Mouse (Mus musculus): Measurements from ENCODE around the gene Etnk2. TPM values are rescaled to one million over a fixed set of nuclear protein-coding genes. Genes with fewer than 3 reads are reported as not detected.

Gene Etnk2
- polyA plus RNA-seq, 1 experiment, result 0.18 TPM

GRCm38 (mm10) chr1:133323333-133323732, 40.0 kb upstream of the Etnk2 start:
- Histone ChIP-seq H3K4me3 (ENCODE audit: control insufficient read depth, insufficient read depth, low read length) (no peak overlapping the region), H3K36me3 (ENCODE audit: control insufficient read depth, insufficient read depth, low read length) (no peaks in the 10 kb centered on the region), H3K27me3 (ENCODE audit: control insufficient read depth, insufficient read depth, low read length) (no peaks in the 10 kb centered on the region), H3K4me1 (replicated peaks; ENCODE audit: control insufficient read depth, insufficient read depth, low read length) (no peaks in the 10 kb centered on the region), H3K27ac (ENCODE audit: control insufficient read depth, insufficient read depth, low read length) (no peak overlapping the region)
- 50% methylated on average over 5 of the region's 5 CpGs for WGBS
- DNase-seq, result no peak
- no peak for TF ChIP-seq POLR2A (IDR thresholded peaks at IDR 0.05; ENCODE audit: control insufficient read depth, extremely low read depth, insufficient read depth, low read length, poor library complexity)
- no peak for TF ChIP-seq CTCF (IDR thresholded peaks at IDR 0.05; ENCODE audit: borderline replicate concordance, control insufficient read depth, extremely low read depth, insufficient read depth, low read length, poor library complexity)

- no peak for DNase-seq
- WGBS, result 92% methylated on average over 8 of the region's 8 CpGs
- no peak overlapping the region for H3K27ac ChIP-seq (ENCODE audit: control insufficient read depth, insufficient read depth, low read length)
- H3K4me3 ChIP-seq (ENCODE audit: control insufficient read depth, insufficient read depth, low read length), result no peak overlapping the region
- TF ChIP-seq CTCF (IDR thresholded peaks at IDR 0.05; ENCODE audit: borderline replicate concordance, control insufficient read depth, extremely low read depth, insufficient read depth, low read length, poor library complexity) (no peak), POLR2A (IDR thresholded peaks at IDR 0.05; ENCODE audit: control insufficient read depth, extremely low read depth, insufficient read depth, low read length, poor library complexity) (no peak)
- no peaks in the 10 kb centered on the region for H3K36me3 ChIP-seq (ENCODE audit: control insufficient read depth, insufficient read depth, low read length)
- H3K4me1 ChIP-seq (replicated peaks; ENCODE audit: control insufficient read depth, insufficient read depth, low read length), result no peaks in the 10 kb centered on the region
- peaks cover 7% of the 10 kb centered on the region; the same call in 1 of the 2 replicates for H3K27me3 ChIP-seq (ENCODE audit: control insufficient read depth, insufficient read depth, low read length)
These were observed 37.4 kb upstream of the Etnk2 start for GRCm38 (mm10) chr1:133325951-133326350.

- 73% methylated on average over 5 of the region's 5 CpGs for WGBS
- H3K27ac ChIP-seq (ENCODE audit: control insufficient read depth, insufficient read depth, low read length), result no peak overlapping the region
- TF ChIP-seq CTCF (IDR thresholded peaks at IDR 0.05; ENCODE audit: borderline replicate concordance, control insufficient read depth, extremely low read depth, insufficient read depth, low read length, poor library complexity), result no peak
- TF ChIP-seq POLR2A (IDR thresholded peaks at IDR 0.05; ENCODE audit: control insufficient read depth, extremely low read depth, insufficient read depth, low read length, poor library complexity), result no peak
- no peak for DNase-seq
- no peak overlapping the region for H3K4me3 ChIP-seq (ENCODE audit: control insufficient read depth, insufficient read depth, low read length)
- H3K4me1 ChIP-seq (replicated peaks; ENCODE audit: control insufficient read depth, insufficient read depth, low read length), result no peaks in the 10 kb centered on the region
- H3K27me3 ChIP-seq (ENCODE audit: control insufficient read depth, insufficient read depth, low read length), result peaks cover 7% of the 10 kb centered on the region; the same call in 1 of the 2 replicates
- no peaks in the 10 kb centered on the region for H3K36me3 ChIP-seq (ENCODE audit: control insufficient read depth, insufficient read depth, low read length)
These were observed 36.3 kb upstream of the Etnk2 start for GRCm38 (mm10) chr1:133327094-133327493.

GRCm38 (mm10) chr1:133328299-133328795, 35.0 kb upstream of the Etnk2 start:
- no peak overlapping the region for H3K27ac ChIP-seq (ENCODE audit: control insufficient read depth, insufficient read depth, low read length)
- H3K4me3 ChIP-seq (ENCODE audit: control insufficient read depth, insufficient read depth, low read length), result no peak overlapping the region
- no peak for DNase-seq
- peaks cover 7% of the 10 kb centered on the region; the same call in 1 of the 2 replicates for H3K27me3 ChIP-seq (ENCODE audit: control insufficient read depth, insufficient read depth, low read length)
- H3K4me1 ChIP-seq (replicated peaks; ENCODE audit: control insufficient read depth, insufficient read depth, low read length), result no peaks in the 10 kb centered on the region
- 94% methylated on average over 6 of the region's 6 CpGs for WGBS
- TF ChIP-seq CTCF (IDR thresholded peaks at IDR 0.05; ENCODE audit: borderline replicate concordance, control insufficient read depth, extremely low read depth, insufficient read depth, low read length, poor library complexity) (no peak), POLR2A (IDR thresholded peaks at IDR 0.05; ENCODE audit: control insufficient read depth, extremely low read depth, insufficient read depth, low read length, poor library complexity) (no peak)
- H3K36me3 ChIP-seq (ENCODE audit: control insufficient read depth, insufficient read depth, low read length), result no peaks in the 10 kb centered on the region

GRCm38 (mm10) chr1:133328896-133329637, 34.3 kb upstream of the Etnk2 start:
- WGBS, result 17% methylated on average over 34 of the region's 34 CpGs
- H3K27me3 ChIP-seq (ENCODE audit: control insufficient read depth, insufficient read depth, low read length), result peaks cover 7% of the 10 kb centered on the region; the same call in 1 of the 2 replicates
- H3K36me3 ChIP-seq (ENCODE audit: control insufficient read depth, insufficient read depth, low read length), result no peaks in the 10 kb centered on the region
- H3K27ac ChIP-seq (ENCODE audit: control insufficient read depth, insufficient read depth, low read length), result no peak overlapping the region
- TF ChIP-seq POLR2A (IDR thresholded peaks at IDR 0.05; ENCODE audit: control insufficient read depth, extremely low read depth, insufficient read depth, low read length, poor library complexity), result no peak
- TF ChIP-seq CTCF (IDR thresholded peaks at IDR 0.05; ENCODE audit: borderline replicate concordance, control insufficient read depth, extremely low read depth, insufficient read depth, low read length, poor library complexity), result no peak
- no peak overlapping the region for H3K4me3 ChIP-seq (ENCODE audit: control insufficient read depth, insufficient read depth, low read length)
- no peaks in the 10 kb centered on the region for H3K4me1 ChIP-seq (replicated peaks; ENCODE audit: control insufficient read depth, insufficient read depth, low read length)
- no peak for DNase-seq

GRCm38 (mm10) chr1:133329638-133329964, 33.8 kb upstream of the Etnk2 start:
- H3K4me3 ChIP-seq (ENCODE audit: control insufficient read depth, insufficient read depth, low read length), result no peak overlapping the region
- H3K36me3 ChIP-seq (ENCODE audit: control insufficient read depth, insufficient read depth, low read length), result no peaks in the 10 kb centered on the region
- TF ChIP-seq CTCF (IDR thresholded peaks at IDR 0.05; ENCODE audit: borderline replicate concordance, control insufficient read depth, extremely low read depth, insufficient read depth, low read length, poor library complexity) (no peak), POLR2A (IDR thresholded peaks at IDR 0.05; ENCODE audit: control insufficient read depth, extremely low read depth, insufficient read depth, low read length, poor library complexity) (no peak)
- no peak for DNase-seq
- no peak overlapping the region for H3K27ac ChIP-seq (ENCODE audit: control insufficient read depth, insufficient read depth, low read length)
- no peaks in the 10 kb centered on the region for H3K4me1 ChIP-seq (replicated peaks; ENCODE audit: control insufficient read depth, insufficient read depth, low read length)
- H3K27me3 ChIP-seq (ENCODE audit: control insufficient read depth, insufficient read depth, low read length), result peaks cover 7% of the 10 kb centered on the region; the same call in 1 of the 2 replicates
- WGBS, result 40% methylated on average over 7 of the region's 7 CpGs

Data from thymus, adult 2 months (tissue).